Mouse (Mus musculus): ENCODE results near the gene Rhox4c. TPM values are rescaled to one million over a fixed set of nuclear protein-coding genes. Genes with fewer than 3 reads are reported as not detected.

Rhox4c gene
- not detected for polyA plus RNA-seq (2014; fragmentation: Illumina TruSeq; extraction: RNeasy Lipid Tissue Mini Kit (QIAGEN cat#74804); ENCODE audit: insufficient read depth, low read depth, low replicate concordance)

GRCm38 (mm10) chrX:37480037-37480436, at the start of gene Rhox4c:
Gene Rhox4c (plus strand): TSS chrX:37480337.

DNA sequence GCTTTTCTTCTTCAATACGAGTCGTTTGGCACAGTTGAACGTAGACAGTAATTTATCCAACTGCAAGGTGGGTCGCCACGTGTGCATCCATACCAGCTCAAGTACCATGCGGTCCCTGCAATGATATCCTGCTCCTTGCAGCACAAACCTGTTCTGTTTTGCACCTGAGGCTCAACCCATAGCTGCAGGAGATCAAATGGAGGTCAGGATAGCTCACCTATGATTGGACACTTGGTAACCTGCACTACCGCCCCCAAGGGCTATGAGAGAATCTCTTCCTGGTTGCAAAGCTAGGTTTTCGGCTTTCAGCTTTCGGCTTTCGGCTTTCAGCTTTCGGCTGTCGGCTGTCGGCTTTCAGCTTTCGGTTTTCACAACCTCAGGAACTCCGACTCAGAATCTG, 47.9 kb upstream of the Rhox4c start, which contains the start of gene Rhox4b:
Rhox4b (plus strand) TSS at position 301 of the 400 bp plus-strand sequence.

DNA sequence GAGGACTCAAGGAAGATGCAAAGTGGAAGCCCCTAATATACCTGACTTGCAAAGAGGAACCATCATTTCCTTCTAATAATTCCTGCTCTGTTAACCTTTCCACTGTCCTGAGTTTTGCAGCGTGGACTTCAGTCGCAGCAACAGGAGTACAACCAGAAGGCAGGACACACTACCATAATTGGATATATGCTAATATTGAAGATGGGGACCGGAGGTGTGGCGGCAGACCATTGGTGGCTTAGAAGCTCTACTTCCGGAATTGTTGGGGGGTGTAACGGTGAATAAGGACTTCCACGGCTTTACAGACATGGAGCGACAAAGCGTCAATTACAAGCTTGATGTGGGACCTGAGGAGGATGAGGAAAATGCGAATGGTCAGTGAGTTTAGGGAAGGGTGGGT, 26.8 kb upstream of the Rhox4c start, which contains the start of gene Rhox2c:
Rhox2c (plus strand) TSS at position 301 of the 400 bp plus-strand sequence.

GRCm38 (mm10) chrX:37458285-37458684, 21.9 kb upstream of the Rhox4c start, which contains the start of gene Rhox3c:
Gene Rhox3c (plus strand): TSS chrX:37458585.

DNA sequence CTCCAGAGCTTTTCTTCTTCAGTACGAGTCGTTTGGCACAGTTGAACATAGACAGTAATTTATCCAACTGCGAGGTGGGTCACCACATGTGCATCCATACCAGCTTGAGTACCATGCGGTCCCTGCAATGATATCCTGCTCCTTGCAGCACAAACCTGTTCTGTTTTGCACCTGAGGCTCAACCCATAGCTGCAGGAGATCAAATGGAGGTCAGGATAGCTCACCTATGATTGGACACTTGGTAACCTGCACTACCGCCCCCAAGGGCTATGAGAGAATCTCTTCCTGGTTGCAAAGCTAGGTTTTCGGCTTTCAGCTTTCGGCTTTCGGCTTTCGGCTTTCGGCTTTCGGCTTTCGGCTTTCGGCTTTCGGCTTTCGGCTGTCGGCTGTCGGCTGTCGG, 33.9 kb downstream of the Rhox4c start, which contains the start of gene Rhox4d:
Rhox4d (plus strand) TSS at position 301 of the 400 bp plus-strand sequence.

DNA sequence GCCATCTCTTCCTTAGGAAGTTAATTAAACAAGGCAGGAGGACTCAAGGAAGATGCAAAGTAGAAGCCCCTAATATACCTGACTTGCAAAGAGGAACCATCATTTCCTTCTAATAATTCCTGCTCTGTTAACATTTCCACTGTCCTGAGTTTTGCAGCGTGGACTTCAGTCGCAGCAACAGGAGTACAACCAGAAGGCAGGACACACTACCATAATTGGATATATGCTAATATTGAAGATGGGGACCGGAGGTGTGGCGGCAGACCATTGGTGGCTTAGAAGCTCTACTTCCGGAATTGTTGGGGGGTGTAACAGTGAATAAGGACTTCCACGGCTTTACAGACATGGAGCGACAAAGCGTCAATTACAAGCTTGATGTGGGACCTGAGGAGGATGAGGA, 50.0 kb downstream of the Rhox4c start, which contains the start of gene Rhox2e:
Rhox2e (plus strand) TSS at position 301 of the 400 bp plus-strand sequence.

Other genes with a start within 250 kb of the Rhox4c start
- not detected for gene Rhox2a, start 235.4 kb upstream of the Rhox4c start, polyA plus RNA-seq (2014; fragmentation: Illumina TruSeq; extraction: RNeasy Lipid Tissue Mini Kit (QIAGEN cat#74804); ENCODE audit: insufficient read depth, low read depth, low replicate concordance)
- not detected for gene Rhox3a, start 230.4 kb upstream of the Rhox4c start, polyA plus RNA-seq (2014; fragmentation: Illumina TruSeq; extraction: RNeasy Lipid Tissue Mini Kit (QIAGEN cat#74804); ENCODE audit: insufficient read depth, low read depth, low replicate concordance)
- not detected for gene Rhox4a, start 215.0 kb upstream of the Rhox4c start, polyA plus RNA-seq (2014; fragmentation: Illumina TruSeq; extraction: RNeasy Lipid Tissue Mini Kit (QIAGEN cat#74804); ENCODE audit: insufficient read depth, low read depth, low replicate concordance)
- not detected for gene Rhox3a2, start 100.3 kb upstream of the Rhox4c start, polyA plus RNA-seq (2014; fragmentation: Illumina TruSeq; extraction: RNeasy Lipid Tissue Mini Kit (QIAGEN cat#74804); ENCODE audit: insufficient read depth, low read depth, low replicate concordance)
- gene Rhox4a2, start 89.5 kb upstream of the Rhox4c start, polyA plus RNA-seq (2014; fragmentation: Illumina TruSeq; extraction: RNeasy Lipid Tissue Mini Kit (QIAGEN cat#74804); ENCODE audit: insufficient read depth, low read depth, low replicate concordance), result not detected
- gene Rhox2b, start 68.3 kb upstream of the Rhox4c start, polyA plus RNA-seq (2014; fragmentation: Illumina TruSeq; extraction: RNeasy Lipid Tissue Mini Kit (QIAGEN cat#74804); ENCODE audit: insufficient read depth, low read depth, low replicate concordance), result not detected
- not detected for gene Rhox4b, start 47.8 kb upstream of the Rhox4c start, polyA plus RNA-seq (2014; fragmentation: Illumina TruSeq; extraction: RNeasy Lipid Tissue Mini Kit (QIAGEN cat#74804); ENCODE audit: insufficient read depth, low read depth, low replicate concordance)
- gene Rhox2c, start 26.7 kb upstream of the Rhox4c start, polyA plus RNA-seq (2014; fragmentation: Illumina TruSeq; extraction: RNeasy Lipid Tissue Mini Kit (QIAGEN cat#74804); ENCODE audit: insufficient read depth, low read depth, low replicate concordance), result not detected
- not detected for gene Rhox3c, start 21.8 kb upstream of the Rhox4c start, polyA plus RNA-seq (2014; fragmentation: Illumina TruSeq; extraction: RNeasy Lipid Tissue Mini Kit (QIAGEN cat#74804); ENCODE audit: insufficient read depth, low read depth, low replicate concordance)
- gene Rhox2d, start 13.1 kb downstream of the Rhox4c start, polyA plus RNA-seq (2014; fragmentation: Illumina TruSeq; extraction: RNeasy Lipid Tissue Mini Kit (QIAGEN cat#74804); ENCODE audit: insufficient read depth, low read depth, low replicate concordance), result not detected
- not detected for gene Rhox4d, start 34.0 kb downstream of the Rhox4c start, polyA plus RNA-seq (2014; fragmentation: Illumina TruSeq; extraction: RNeasy Lipid Tissue Mini Kit (QIAGEN cat#74804); ENCODE audit: insufficient read depth, low read depth, low replicate concordance)
- not detected for gene Rhox2e, start 50.1 kb downstream of the Rhox4c start, polyA plus RNA-seq (2014; fragmentation: Illumina TruSeq; extraction: RNeasy Lipid Tissue Mini Kit (QIAGEN cat#74804); ENCODE audit: insufficient read depth, low read depth, low replicate concordance)
- gene Rhox3e, start 61.7 kb downstream of the Rhox4c start, polyA plus RNA-seq (2014; fragmentation: Illumina TruSeq; extraction: RNeasy Lipid Tissue Mini Kit (QIAGEN cat#74804); ENCODE audit: insufficient read depth, low read depth, low replicate concordance), result not detected
- gene Rhox4e, start 77.1 kb downstream of the Rhox4c start, polyA plus RNA-seq (2014; fragmentation: Illumina TruSeq; extraction: RNeasy Lipid Tissue Mini Kit (QIAGEN cat#74804); ENCODE audit: insufficient read depth, low read depth, low replicate concordance), result not detected
- gene Rhox2f, start 91.1 kb downstream of the Rhox4c start, polyA plus RNA-seq (2014; fragmentation: Illumina TruSeq; extraction: RNeasy Lipid Tissue Mini Kit (QIAGEN cat#74804); ENCODE audit: insufficient read depth, low read depth, low replicate concordance), result not detected
- not detected for gene Rhox3f, start 100.7 kb downstream of the Rhox4c start, polyA plus RNA-seq (2014; fragmentation: Illumina TruSeq; extraction: RNeasy Lipid Tissue Mini Kit (QIAGEN cat#74804); ENCODE audit: insufficient read depth, low read depth, low replicate concordance)
- not detected for gene Rhox4f, start 127.4 kb downstream of the Rhox4c start, polyA plus RNA-seq (2014; fragmentation: Illumina TruSeq; extraction: RNeasy Lipid Tissue Mini Kit (QIAGEN cat#74804); ENCODE audit: insufficient read depth, low read depth, low replicate concordance)
- not detected for gene Rhox3g, start 148.3 kb downstream of the Rhox4c start, polyA plus RNA-seq (2014; fragmentation: Illumina TruSeq; extraction: RNeasy Lipid Tissue Mini Kit (QIAGEN cat#74804); ENCODE audit: insufficient read depth, low read depth, low replicate concordance)
- not detected for gene Rhox2g, start 163.1 kb downstream of the Rhox4c start, polyA plus RNA-seq (2014; fragmentation: Illumina TruSeq; extraction: RNeasy Lipid Tissue Mini Kit (QIAGEN cat#74804); ENCODE audit: insufficient read depth, low read depth, low replicate concordance)
- not detected for gene Rhox4g, start 171.0 kb downstream of the Rhox4c start, polyA plus RNA-seq (2014; fragmentation: Illumina TruSeq; extraction: RNeasy Lipid Tissue Mini Kit (QIAGEN cat#74804); ENCODE audit: insufficient read depth, low read depth, low replicate concordance)
- gene Rhox3h, start 188.4 kb downstream of the Rhox4c start, polyA plus RNA-seq (2014; fragmentation: Illumina TruSeq; extraction: RNeasy Lipid Tissue Mini Kit (QIAGEN cat#74804); ENCODE audit: insufficient read depth, low read depth, low replicate concordance), result not detected
- not detected for gene Rhox2h, start 192.9 kb downstream of the Rhox4c start, polyA plus RNA-seq (2014; fragmentation: Illumina TruSeq; extraction: RNeasy Lipid Tissue Mini Kit (QIAGEN cat#74804); ENCODE audit: insufficient read depth, low read depth, low replicate concordance)